Mouse (Mus musculus) neural tube, embryonic 13.5 days (tissue): Measurements from ENCODE around the gene Sulf2. TPM values are rescaled to one million over a fixed set of nuclear protein-coding genes. Genes with fewer than 3 reads are reported as not detected.

Source experiments
- ATAC-seq: fragments of 200-750 bp; cut with Nextera tagmentation; 2 replicates; pipeline ENCODE4 v1.8.0; 2017; ENCODE audit warnings: low read depth, mild to moderate bottlenecking, moderate TSS enrichment, moderate library complexity
- H3K27ac ChIP-seq: fragments of 300-500 bp; sonication (generic); replicated peaks from 2 replicates; pipeline ENCODE4 v1.5.1; 2015; ENCODE audit warnings: moderate library complexity, mild to moderate bottlenecking, inconsistent platforms
- H3K27me3 ChIP-seq: fragments of 300-500 bp; sonication (generic); 2 replicates; pipeline ENCODE4 v1.6.1; 2015; ENCODE audit warnings: mild to moderate bottlenecking, inconsistent platforms
- H3K36me3 ChIP-seq: fragments of 300-500 bp; sonication (generic); 2 replicates; pipeline ENCODE4 v1.6.1; 2015; ENCODE audit warnings: mild to moderate bottlenecking, inconsistent platforms
- H3K4me1 ChIP-seq: fragments of 300-500 bp; sonication (generic); replicated peaks from 2 replicates; pipeline ENCODE4 v1.6.1; 2015; ENCODE audit warnings: inconsistent platforms
- H3K4me2 ChIP-seq: fragments of 300-500 bp; sonication (generic); 2 replicates; pipeline ENCODE4 v1.6.1; 2015; ENCODE audit warnings: inconsistent platforms, mild to moderate bottlenecking, moderate library complexity
- H3K4me3 ChIP-seq: fragments of 300-500 bp; sonication (generic); 2 replicates; pipeline ENCODE4 v1.5.1; 2015; ENCODE audit warnings: mild to moderate bottlenecking, inconsistent platforms
- H3K9ac ChIP-seq: fragments of 300-500 bp; sonication (generic); 2 replicates; pipeline ENCODE4 v1.6.1; 2015; ENCODE audit warnings: moderate library complexity, mild to moderate bottlenecking, inconsistent platforms
- H3K9me3 ChIP-seq: fragments of 300-500 bp; sonication (generic); 2 replicates; pipeline ENCODE4 v1.6.1; 2016; ENCODE audit warnings: inconsistent platforms
- WGBS: fragments of 180-500 bp; shearing (Covaris S2); methylation state at CpG from one replicate; pipeline ENCODE4 v1.1.7; 2015; 5-methylcytosine and 5-hydroxymethylcytosine counted together
- polyA plus RNA-seq: library from polyadenylated mRNA; unstranded; fragments of >200 nt; fragmentation: Nextera tagmentation; extraction: Ambion mirVana; gene quantifications from 2 replicates; pipeline ENCODE4 v1.2.1, GENCODE M21; 2015

The Sulf2 gene
- polyA plus RNA-seq, 1 experiment from 2014 or later: 122 TPM

- ATAC-seq: no peak
- Histone ChIP-seq H3K4me2 (no peak overlapping the region), H3K4me1 (peaks cover 21% of the 10 kb centered on the region), H3K27me3 (no peaks in the 10 kb centered on the region), H3K4me3 (no peak overlapping the region), H3K9me3 (no peaks in the 10 kb centered on the region), H3K36me3 (peaks cover 43% of the 10 kb centered on the region), H3K27ac (no peak overlapping the region), H3K9ac (no peak overlapping the region)
- WGBS: 74% methylated on average over 13 of the region's 13 CpGs
These were observed 29.8 kb downstream of the Sulf2 start for GRCm38 (mm10) chr2:166125492-166126252.

GRCm38 (mm10) chr2:166125033-166125432 is 30.4 kb downstream of the Sulf2 start:
- 58% methylated on average over 1 of the region's 2 CpGs for WGBS

GRCm38 (mm10) chr2:166122781-166123180 is 32.7 kb downstream of the Sulf2 start:
- WGBS: 96% methylated on average over 6 of the region's 6 CpGs
- no peak overlapping the region for H3K9ac ChIP-seq
- peaks cover 27% of the 10 kb centered on the region; the same call in 1 of the 2 replicates for H3K36me3 ChIP-seq
- peaks cover 18% of the 10 kb centered on the region; the same call in 1 of the 2 replicates for H3K4me1 ChIP-seq
- no peaks in the 10 kb centered on the region for H3K27me3 ChIP-seq
- H3K27ac ChIP-seq: no peak overlapping the region
- no peak overlapping the region for H3K4me2 ChIP-seq
- no peak overlapping the region for H3K4me3 ChIP-seq
- H3K9me3 ChIP-seq: no peaks in the 10 kb centered on the region
- no peak for ATAC-seq

More at GRCm38 (mm10) chr2:166125033-166125432, 30.4 kb downstream of the Sulf2 start:
- Histone ChIP-seq H3K4me1 (peaks cover 22% of the 10 kb centered on the region), H3K4me2 (no peak overlapping the region), H3K4me3 (no peak overlapping the region), H3K9me3 (no peaks in the 10 kb centered on the region), H3K9ac (no peak overlapping the region), H3K27ac (no peak overlapping the region), H3K36me3 (peaks cover 37% of the 10 kb centered on the region), H3K27me3 (no peaks in the 10 kb centered on the region)
- ATAC-seq: no peak

- no peak overlapping the region for H3K4me3 ChIP-seq
- H3K27ac ChIP-seq: no peak overlapping the region
- no peaks in the 10 kb centered on the region for H3K9me3 ChIP-seq
- H3K27me3 ChIP-seq: no peaks in the 10 kb centered on the region
- H3K36me3 ChIP-seq: peaks cover 29% of the 10 kb centered on the region
- WGBS: 78% methylated on average over 14 of the region's 14 CpGs
- no peak overlapping the region for H3K4me2 ChIP-seq
- no peak for ATAC-seq
- peaks cover 17% of the 10 kb centered on the region; the same call in 1 of the 2 replicates for H3K4me1 ChIP-seq
- no peak overlapping the region for H3K9ac ChIP-seq
These were observed 33.6 kb downstream of the Sulf2 start for GRCm38 (mm10) chr2:166121681-166122355.

GRCm38 (mm10) chr2:166119992-166120391 is 35.5 kb downstream of the Sulf2 start:
- no peaks in the 10 kb centered on the region for H3K27me3 ChIP-seq
- H3K9ac ChIP-seq: no peak overlapping the region
- 91% methylated on average over 2 of the region's 2 CpGs for WGBS
- peaks cover 4% of the 10 kb centered on the region; the same call in 1 of the 2 replicates for H3K4me1 ChIP-seq
- no peak for ATAC-seq
- H3K4me3 ChIP-seq: no peak overlapping the region
- H3K36me3 ChIP-seq: peaks cover 39% of the 10 kb centered on the region
- no peak overlapping the region for H3K4me2 ChIP-seq
- H3K27ac ChIP-seq: no peak overlapping the region
- no peaks in the 10 kb centered on the region for H3K9me3 ChIP-seq

GRCm38 (mm10) chr2:166116704-166117103 is 38.8 kb downstream of the Sulf2 start:
- peaks cover 32% of the 10 kb centered on the region for H3K36me3 ChIP-seq
- no peaks in the 10 kb centered on the region for H3K27me3 ChIP-seq
- peaks cover 17% of the 10 kb centered on the region for H3K4me1 ChIP-seq
- H3K4me2 ChIP-seq: no peak overlapping the region
- no peak overlapping the region for H3K4me3 ChIP-seq
- ATAC-seq: no peak
- H3K9ac ChIP-seq: no peak overlapping the region
- H3K9me3 ChIP-seq: no peaks in the 10 kb centered on the region
- WGBS: 95% methylated on average over 16 of the region's 16 CpGs
- H3K27ac ChIP-seq: no peak overlapping the region

GRCm38 (mm10) chr2:166116278-166116608 is 39.2 kb downstream of the Sulf2 start:
- H3K4me3 ChIP-seq: no peak overlapping the region
- H3K27me3 ChIP-seq: no peaks in the 10 kb centered on the region
- H3K9me3 ChIP-seq: no peaks in the 10 kb centered on the region
- H3K4me1 ChIP-seq: peaks cover 17% of the 10 kb centered on the region
- no peak overlapping the region for H3K4me2 ChIP-seq
- no peak overlapping the region for H3K9ac ChIP-seq
- peaks cover 32% of the 10 kb centered on the region for H3K36me3 ChIP-seq
- H3K27ac ChIP-seq: no peak overlapping the region
- 89% methylated on average over 7 of the region's 7 CpGs for WGBS
- ATAC-seq: no peak

GRCm38 (mm10) chr2:166115571-166116277 is 39.7 kb downstream of the Sulf2 start:
- no peak for ATAC-seq
- Histone ChIP-seq H3K27ac (no peak overlapping the region), H3K9ac (no peak overlapping the region), H3K9me3 (no peaks in the 10 kb centered on the region), H3K27me3 (no peaks in the 10 kb centered on the region), H3K4me1 (peaks cover 17% of the 10 kb centered on the region), H3K4me2 (no peak overlapping the region), H3K36me3 (peaks cover 32% of the 10 kb centered on the region), H3K4me3 (no peak overlapping the region)
- 92% methylated on average over 15 of the region's 15 CpGs for WGBS

GRCm38 (mm10) chr2:166112986-166113385 is 42.5 kb downstream of the Sulf2 start:
- Histone ChIP-seq H3K4me1 (peaks cover 22% of the 10 kb centered on the region), H3K4me2 (no peak overlapping the region), H3K9ac (no peak overlapping the region), H3K4me3 (no peak overlapping the region), H3K27ac (no peak overlapping the region), H3K36me3 (peaks cover 28% of the 10 kb centered on the region), H3K9me3 (no peaks in the 10 kb centered on the region), H3K27me3 (no peaks in the 10 kb centered on the region)
- WGBS: 91% methylated on average over 11 of the region's 11 CpGs
- ATAC-seq: no peak

- Histone ChIP-seq H3K9ac (no peak overlapping the region), H3K27ac (no peak overlapping the region), H3K4me2 (no peak overlapping the region), H3K4me1 (peaks cover 30% of the 10 kb centered on the region), H3K4me3 (no peak overlapping the region), H3K36me3 (peaks cover 24% of the 10 kb centered on the region), H3K9me3 (no peaks in the 10 kb centered on the region), H3K27me3 (no peaks in the 10 kb centered on the region)
- no peak for ATAC-seq
- 45% methylated on average over 10 of the region's 10 CpGs for WGBS
These were observed 43.6 kb downstream of the Sulf2 start for GRCm38 (mm10) chr2:166111831-166112250.

GRCm38 (mm10) chr2:166111238-166111637 is 44.2 kb downstream of the Sulf2 start:
- Histone ChIP-seq H3K27me3 (no peaks in the 10 kb centered on the region), H3K27ac (no peak overlapping the region), H3K4me2 (no peak overlapping the region), H3K4me3 (no peak overlapping the region), H3K9me3 (no peaks in the 10 kb centered on the region), H3K9ac (no peak overlapping the region), H3K36me3 (peaks cover 17% of the 10 kb centered on the region), H3K4me1 (peaks cover 36% of the 10 kb centered on the region)
- WGBS: 82% methylated on average over 2 of the region's 2 CpGs
- ATAC-seq: no peak

- H3K4me3 ChIP-seq: no peak overlapping the region
- 73% methylated on average over 8 of the region's 8 CpGs for WGBS
- H3K27ac ChIP-seq: no peak overlapping the region
- H3K36me3 ChIP-seq: peaks cover 13% of the 10 kb centered on the region
- H3K4me2 ChIP-seq: no peak overlapping the region
- ATAC-seq: no peak
- peaks cover 41% of the 10 kb centered on the region for H3K4me1 ChIP-seq
- H3K27me3 ChIP-seq: no peaks in the 10 kb centered on the region
- H3K9ac ChIP-seq: no peak overlapping the region
- H3K9me3 ChIP-seq: no peaks in the 10 kb centered on the region
These were observed 44.7 kb downstream of the Sulf2 start for GRCm38 (mm10) chr2:166110764-166111163.
